Mouse (Mus musculus): ENCODE measurements around the gene Dvl3.
A peak's percentile ranks its signal among the peaks of the same experiment; 100 is the strongest.

Dvl3 gene

DNA sequence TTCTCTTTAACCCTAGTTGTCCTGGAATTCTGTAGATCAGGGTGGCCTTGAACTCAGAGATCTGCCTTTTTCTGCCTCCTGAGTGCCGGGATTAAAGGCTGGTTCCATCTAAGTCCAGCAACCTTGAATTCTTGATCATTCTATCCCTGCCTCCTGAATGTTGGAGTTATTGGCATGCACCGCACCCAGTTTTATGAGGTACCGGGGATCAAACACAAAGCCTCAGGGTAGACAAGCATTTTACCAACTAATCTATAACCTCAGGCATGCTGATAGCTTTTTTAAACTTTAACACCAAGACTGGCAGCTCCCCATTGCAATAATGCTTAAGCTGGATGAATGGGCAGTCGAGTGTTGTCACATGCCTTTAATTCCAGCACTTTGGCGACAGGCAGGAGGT lies 30.6 kb downstream of the Dvl3 start:
- no peak for DNase-seq (ENCODE audit: low spot score)

DNA sequence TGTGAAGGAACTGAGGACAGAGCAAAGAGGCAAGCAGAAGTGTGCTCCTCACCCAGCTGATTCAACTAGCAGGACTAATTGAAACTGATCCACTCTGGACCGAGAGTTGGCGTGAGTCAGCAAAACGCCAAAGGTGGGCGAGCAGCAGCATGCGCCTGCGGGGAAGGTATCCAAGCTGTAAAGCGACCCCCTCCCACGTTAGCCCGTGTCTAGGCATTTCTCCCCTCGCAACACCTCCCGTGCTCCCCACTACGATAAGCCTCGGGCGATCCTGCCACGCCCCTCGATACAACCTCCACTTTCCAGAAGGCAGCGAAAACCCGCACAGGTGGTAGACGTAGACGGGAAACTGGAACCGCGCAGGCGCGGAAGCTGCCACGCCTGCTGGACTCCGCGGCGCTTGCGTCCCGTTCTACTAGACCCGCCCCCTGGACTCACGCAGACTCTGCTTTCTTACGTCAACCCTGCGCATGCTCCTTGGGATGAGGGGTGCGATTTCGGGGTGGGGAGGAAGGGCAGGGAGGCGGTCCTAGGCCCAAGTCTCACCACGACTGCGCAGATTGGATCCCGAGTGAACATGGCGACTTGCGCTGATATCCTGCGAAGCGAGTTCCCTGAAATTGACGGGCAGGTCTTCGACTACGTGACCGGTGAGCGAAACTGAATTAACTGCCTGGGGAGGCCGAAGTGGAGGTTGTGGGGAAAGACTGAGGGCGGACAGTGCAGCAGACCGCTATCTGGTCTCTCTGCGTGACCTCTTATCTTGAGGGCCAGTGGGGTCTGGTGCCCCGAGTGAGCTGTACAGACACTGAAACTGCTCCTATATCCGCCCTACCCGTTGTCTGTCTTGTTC lies 31.5 kb downstream of the Dvl3 start, which contains the start of gene Abcf3:
Gene Abcf3 (plus strand): TSS at position 482 of the 853 bp plus-strand sequence.
- DNase-seq (ENCODE audit: low spot score): peak; percentile 99

DNA sequence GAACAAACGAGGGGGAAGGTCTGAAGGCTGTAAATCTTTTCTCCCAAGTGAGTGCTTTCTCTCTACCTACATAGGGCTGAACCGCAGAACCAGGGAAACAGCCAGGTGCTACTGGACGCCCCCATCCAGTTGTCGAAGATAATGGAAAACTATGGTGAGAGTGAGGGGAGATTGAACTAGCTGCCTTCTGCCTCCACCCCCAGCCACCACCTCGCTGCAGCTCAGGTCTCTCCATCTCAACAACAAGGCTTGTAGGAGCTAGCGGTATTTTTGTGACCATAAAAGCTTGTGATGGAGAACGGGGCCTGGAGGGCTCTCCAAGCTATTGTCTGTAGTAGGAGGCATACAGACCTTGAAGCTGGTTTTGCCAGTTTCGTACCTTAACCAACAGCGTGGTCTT lies 32.4 kb downstream of the Dvl3 start:
- no peak for DNase-seq (ENCODE audit: low spot score)

GRCm38 (mm10) chr16:20551691-20552090 lies 34.9 kb downstream of the Dvl3 start:
- no peak for DNase-seq (ENCODE audit: low spot score)

DNA sequence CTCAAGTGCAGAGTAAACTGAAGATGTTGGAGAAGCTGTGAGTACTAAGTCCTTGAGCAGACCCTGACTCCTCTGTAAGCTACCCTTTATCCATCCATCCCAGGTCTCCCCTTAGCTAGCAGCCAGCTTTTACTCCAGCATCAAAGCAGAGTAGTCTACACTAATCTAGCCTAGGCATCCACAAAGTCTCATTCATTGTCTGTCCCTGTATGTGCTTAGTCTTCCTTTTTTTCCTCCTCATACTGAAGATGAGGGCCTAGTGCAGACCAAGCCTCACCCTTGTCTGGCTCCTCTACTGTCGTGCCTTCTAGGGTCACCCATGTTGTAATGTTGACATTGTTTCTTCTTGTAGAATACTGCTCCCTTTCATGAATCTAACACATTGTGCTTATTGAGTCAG lies 35.8 kb downstream of the Dvl3 start:
- DNase-seq (ENCODE audit: low spot score): no peak

DNA sequence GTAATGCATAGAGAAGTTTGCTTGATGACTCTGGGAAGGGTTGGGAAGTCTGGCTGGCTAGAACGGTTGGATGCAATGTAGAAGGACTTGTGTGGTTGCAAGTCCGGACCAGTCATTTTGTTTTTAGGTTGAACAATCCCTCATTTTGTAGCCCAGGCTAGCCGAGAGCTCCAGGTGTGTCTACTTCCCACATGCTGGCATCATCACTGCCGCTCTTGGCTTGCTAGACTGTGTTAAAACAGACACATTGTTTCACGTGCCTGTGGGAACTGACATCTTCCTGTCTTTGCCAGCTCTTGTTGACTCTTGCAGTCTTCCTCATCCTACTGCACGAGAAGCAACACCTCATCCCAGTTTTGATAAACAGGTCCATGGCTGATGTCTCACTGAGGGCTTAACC lies 38.2 kb downstream of the Dvl3 start:
- peak; percentile 64 for DNase-seq (ENCODE audit: low spot score)

GRCm38 (mm10) chr16:20557381-20557780 lies 40.6 kb downstream of the Dvl3 start:
- DNase-seq (ENCODE audit: low spot score): no peak

GRCm38 (mm10) chr16:20565075-20565474 lies 48.3 kb downstream of the Dvl3 start:
- DNase-seq (ENCODE audit: low spot score): no peak
